Mouse (Mus musculus): ENCODE measurements around the gene Tspan14. TPM values are rescaled to one million over a fixed set of nuclear protein-coding genes. Genes with fewer than 3 reads are reported as not detected.

The Tspan14 gene
- polyA plus RNA-seq, 1 experiment from 2014 or later: 43.4 TPM

DNA sequence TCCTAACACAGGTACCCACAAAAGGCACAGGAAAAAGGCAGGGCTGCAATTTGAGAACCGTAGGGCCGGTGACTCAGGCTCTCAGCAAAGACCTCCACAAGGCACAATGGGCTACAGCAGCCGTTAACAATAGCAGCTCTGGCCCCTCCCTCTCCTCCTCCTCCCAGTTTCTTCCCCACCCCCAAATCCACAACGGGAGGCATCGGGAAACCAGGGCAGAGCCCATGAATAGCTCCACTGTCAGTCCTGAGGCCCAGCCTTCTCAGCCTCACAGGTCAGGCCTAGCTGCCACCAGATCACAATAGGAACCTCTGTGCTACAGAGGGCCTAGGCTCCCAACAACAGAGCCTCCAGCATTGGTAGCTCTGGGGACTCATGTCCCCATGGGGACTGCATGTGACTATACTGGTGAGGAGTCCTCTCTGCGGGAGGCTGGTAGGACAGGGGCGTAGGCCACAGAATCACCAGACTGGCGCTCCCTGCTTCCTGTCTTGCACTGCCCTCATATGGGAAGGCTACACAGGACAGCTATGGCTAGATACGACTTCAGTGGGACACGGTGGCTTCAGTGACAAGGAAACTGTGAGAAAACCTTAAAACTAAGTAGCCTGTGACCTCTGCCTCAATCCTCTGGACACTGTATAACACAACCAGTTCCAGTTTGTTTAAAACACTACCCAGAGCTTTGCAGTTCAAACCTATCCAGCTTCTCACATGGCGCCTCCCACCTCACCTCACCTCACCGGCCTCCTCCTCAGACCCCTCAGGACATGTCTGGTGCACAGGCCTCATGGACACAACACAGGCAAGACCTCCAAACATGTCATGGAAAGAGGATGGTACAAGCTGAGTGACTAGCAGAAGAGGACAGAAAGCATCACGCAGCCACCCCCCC lies 10.1 kb downstream of the Tspan14 start:
- H3K4me1 ChIP-seq (ENCODE audit: control insufficient read depth in 2 of 2, insufficient read depth in 2 of 2, low read length in 2 of 2): peaks cover 40 to 58% of the 10 kb centered on the region in 2 experiments
- ATAC-seq (ENCODE audit: insufficient number of reproducible peaks, insufficient read depth, low FRiP score, low read depth): peak; percentile 73
- H3K9me3 ChIP-seq (ENCODE audit: control insufficient read depth, low read length): no peaks in the 10 kb centered on the region
- no peak overlapping the region for H3K4me3 ChIP-seq (ENCODE audit: control insufficient read depth in 1 of 2, insufficient read depth in 1 of 2, low read depth in 1 of 2, low read length in 2 of 2)
- H3K9ac ChIP-seq (ENCODE audit: low read length): peak overlapping the region; percentile 61
- H3K27ac ChIP-seq (replicated peaks in 1 of 2; ENCODE audit: control insufficient read depth in 1 of 2, insufficient read depth in 1 of 2, low read depth in 2 of 2, low read length in 2 of 2): peak overlapping the region; percentile 75 to 86
- H3K36me3 ChIP-seq (ENCODE audit: control insufficient read depth, insufficient read depth, low read length): no peaks in the 10 kb centered on the region
- peak overlapping the region; percentile 49 for H3K4me2 ChIP-seq (ENCODE audit: low read length)
- H3K27me3 ChIP-seq (ENCODE audit: control insufficient read depth, insufficient read depth, low read length): no peaks in the 10 kb centered on the region
- WGBS: 33% methylated on average over 13 of the region's 13 CpGs

GRCm38 (mm10) chr14:40955596-40956251 lies 10.9 kb downstream of the Tspan14 start:
- H3K36me3 ChIP-seq (ENCODE audit: control insufficient read depth, insufficient read depth, low read length): no peaks in the 10 kb centered on the region
- H3K4me2 ChIP-seq (ENCODE audit: low read length): peak overlapping the region; percentile 49
- WGBS: 26% methylated on average over 10 of the region's 10 CpGs
- peak; percentile 15; the same call in 1 of the 2 replicates for ATAC-seq (ENCODE audit: insufficient number of reproducible peaks, insufficient read depth, low FRiP score, low read depth)
- peak overlapping the region; percentile 75 to 86 for H3K27ac ChIP-seq (replicated peaks in 1 of 2; ENCODE audit: control insufficient read depth in 1 of 2, insufficient read depth in 1 of 2, low read depth in 2 of 2, low read length in 2 of 2)
- peaks cover 40 to 59% of the 10 kb centered on the region in 2 experiments for H3K4me1 ChIP-seq (ENCODE audit: control insufficient read depth in 2 of 2, insufficient read depth in 2 of 2, low read length in 2 of 2)
- peak overlapping the region; percentile 61 for H3K9ac ChIP-seq (ENCODE audit: low read length)
- H3K9me3 ChIP-seq (ENCODE audit: control insufficient read depth, low read length): no peaks in the 10 kb centered on the region
- H3K27me3 ChIP-seq (ENCODE audit: control insufficient read depth, insufficient read depth, low read length): no peaks in the 10 kb centered on the region
- no peak overlapping the region for H3K4me3 ChIP-seq (ENCODE audit: control insufficient read depth in 1 of 2, insufficient read depth in 1 of 2, low read depth in 1 of 2, low read length in 2 of 2)

- no peaks in the 10 kb centered on the region for H3K36me3 ChIP-seq (ENCODE audit: control insufficient read depth, insufficient read depth, low read length)
- H3K27ac ChIP-seq (replicated peaks in 1 of 2; ENCODE audit: control insufficient read depth in 1 of 2, insufficient read depth in 1 of 2, low read depth in 2 of 2, low read length in 2 of 2): peak overlapping the region; percentile 75 to 86; a peak in 3 of 4 replicates
- peak overlapping the region; percentile 49 for H3K4me2 ChIP-seq (ENCODE audit: low read length)
- no peaks in the 10 kb centered on the region for H3K9me3 ChIP-seq (ENCODE audit: control insufficient read depth, low read length)
- H3K4me3 ChIP-seq (ENCODE audit: control insufficient read depth in 1 of 2, insufficient read depth in 1 of 2, low read depth in 1 of 2, low read length in 2 of 2): no peak overlapping the region
- WGBS: 60% methylated on average over 1 of the region's 1 CpGs
- no peak for ATAC-seq (ENCODE audit: insufficient number of reproducible peaks, insufficient read depth, low FRiP score, low read depth)
- H3K4me1 ChIP-seq (ENCODE audit: control insufficient read depth in 2 of 2, insufficient read depth in 2 of 2, low read length in 2 of 2): peaks cover 38 to 60% of the 10 kb centered on the region in 2 experiments
- H3K9ac ChIP-seq (ENCODE audit: low read length): no peak overlapping the region
- H3K27me3 ChIP-seq (ENCODE audit: control insufficient read depth, insufficient read depth, low read length): no peaks in the 10 kb centered on the region
Observed at GRCm38 (mm10) chr14:40955146-40955545, 11.5 kb downstream of the Tspan14 start.

DNA sequence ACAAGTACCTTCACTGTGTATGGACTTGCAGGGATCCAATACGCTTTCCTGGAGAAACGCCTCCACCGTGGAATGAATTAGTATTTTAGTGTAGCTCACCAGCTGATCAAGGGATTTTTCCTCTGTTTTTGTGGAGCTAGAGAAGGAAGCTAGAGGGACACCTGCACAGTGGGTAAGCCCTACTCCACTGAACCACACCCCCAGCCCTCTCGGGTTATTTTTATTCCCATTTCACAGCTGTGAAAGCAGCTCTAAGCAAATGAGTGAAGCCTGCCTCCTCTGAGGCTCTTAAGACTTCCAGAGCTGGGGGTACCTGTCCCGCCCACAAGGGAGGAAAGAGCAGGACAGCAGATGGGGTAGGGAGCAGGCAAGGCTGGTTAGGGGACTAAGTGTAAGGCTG lies 13.2 kb downstream of the Tspan14 start:
- no peaks in the 10 kb centered on the region for H3K27me3 ChIP-seq (ENCODE audit: control insufficient read depth, insufficient read depth, low read length)
- 75% methylated on average over 5 of the region's 5 CpGs for WGBS
- H3K4me1 ChIP-seq (ENCODE audit: control insufficient read depth in 2 of 2, insufficient read depth in 2 of 2, low read length in 2 of 2): peaks cover 27 to 43% of the 10 kb centered on the region in 2 experiments
- H3K4me2 ChIP-seq (ENCODE audit: low read length): no peak overlapping the region
- no peak overlapping the region for H3K9ac ChIP-seq (ENCODE audit: low read length)
- no peak overlapping the region for H3K27ac ChIP-seq (replicated peaks in 1 of 2; ENCODE audit: control insufficient read depth in 1 of 2, insufficient read depth in 1 of 2, low read depth in 2 of 2, low read length in 2 of 2)
- H3K9me3 ChIP-seq (ENCODE audit: control insufficient read depth, low read length): no peaks in the 10 kb centered on the region
- no peak for ATAC-seq (ENCODE audit: insufficient number of reproducible peaks, insufficient read depth, low FRiP score, low read depth)
- H3K4me3 ChIP-seq (ENCODE audit: control insufficient read depth in 1 of 2, insufficient read depth in 1 of 2, low read depth in 1 of 2, low read length in 2 of 2): no peak overlapping the region
- no peaks in the 10 kb centered on the region for H3K36me3 ChIP-seq (ENCODE audit: control insufficient read depth, insufficient read depth, low read length)

- Histone ChIP-seq H3K4me1 (ENCODE audit: control insufficient read depth in 2 of 2, insufficient read depth in 2 of 2, low read length in 2 of 2) (peaks cover 28 to 43% of the 10 kb centered on the region in 2 experiments), H3K27me3 (ENCODE audit: control insufficient read depth, insufficient read depth, low read length) (no peaks in the 10 kb centered on the region), H3K9me3 (ENCODE audit: control insufficient read depth, low read length) (no peaks in the 10 kb centered on the region), H3K27ac (replicated peaks in 1 of 2; ENCODE audit: control insufficient read depth in 1 of 2, insufficient read depth in 1 of 2, low read depth in 2 of 2, low read length in 2 of 2) (no peak overlapping the region), H3K4me3 (ENCODE audit: control insufficient read depth in 1 of 2, insufficient read depth in 1 of 2, low read depth in 1 of 2, low read length in 2 of 2) (no peak overlapping the region), H3K4me2 (ENCODE audit: low read length) (no peak overlapping the region), H3K9ac (ENCODE audit: low read length) (no peak overlapping the region), H3K36me3 (ENCODE audit: control insufficient read depth, insufficient read depth, low read length) (no peaks in the 10 kb centered on the region)
- no peak for ATAC-seq (ENCODE audit: insufficient number of reproducible peaks, insufficient read depth, low FRiP score, low read depth)
- 67% methylated on average over 2 of the region's 2 CpGs for WGBS
Observed at GRCm38 (mm10) chr14:40952715-40953114, 13.9 kb downstream of the Tspan14 start.

DNA sequence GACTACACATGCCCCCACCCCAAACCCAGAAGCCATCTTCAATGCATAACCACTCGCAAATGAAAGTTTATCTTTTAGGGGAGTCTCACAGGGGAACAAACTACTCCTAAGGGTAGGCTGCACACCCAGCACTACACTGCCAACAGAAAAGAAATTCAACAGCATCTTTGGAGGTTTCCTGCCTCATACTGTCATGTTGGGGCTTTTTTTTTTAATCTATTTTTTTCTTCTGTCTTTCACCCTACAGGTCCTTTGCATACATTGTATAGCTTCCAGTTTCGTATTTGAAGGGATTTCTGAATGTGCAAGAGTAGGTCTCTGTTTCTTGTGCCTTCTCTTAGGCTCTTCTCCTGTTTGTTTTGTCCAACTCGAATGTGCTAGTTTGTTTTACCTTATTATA lies 14.3 kb downstream of the Tspan14 start:
- WGBS: 78% methylated on average over 3 of the region's 3 CpGs
- no peak overlapping the region for H3K4me3 ChIP-seq (ENCODE audit: control insufficient read depth in 1 of 2, insufficient read depth in 1 of 2, low read depth in 1 of 2, low read length in 2 of 2)
- no peak overlapping the region for H3K27ac ChIP-seq (replicated peaks in 1 of 2; ENCODE audit: control insufficient read depth in 1 of 2, insufficient read depth in 1 of 2, low read depth in 2 of 2, low read length in 2 of 2)
- no peaks in the 10 kb centered on the region for H3K27me3 ChIP-seq (ENCODE audit: control insufficient read depth, insufficient read depth, low read length)
- H3K4me2 ChIP-seq (ENCODE audit: low read length): no peak overlapping the region
- no peak overlapping the region for H3K9ac ChIP-seq (ENCODE audit: low read length)
- H3K4me1 ChIP-seq (ENCODE audit: control insufficient read depth in 2 of 2, insufficient read depth in 2 of 2, low read length in 2 of 2): peaks cover 31 to 43% of the 10 kb centered on the region in 2 experiments
- no peak for ATAC-seq (ENCODE audit: insufficient number of reproducible peaks, insufficient read depth, low FRiP score, low read depth)
- no peaks in the 10 kb centered on the region for H3K9me3 ChIP-seq (ENCODE audit: control insufficient read depth, low read length)
- no peaks in the 10 kb centered on the region for H3K36me3 ChIP-seq (ENCODE audit: control insufficient read depth, insufficient read depth, low read length)

DNA sequence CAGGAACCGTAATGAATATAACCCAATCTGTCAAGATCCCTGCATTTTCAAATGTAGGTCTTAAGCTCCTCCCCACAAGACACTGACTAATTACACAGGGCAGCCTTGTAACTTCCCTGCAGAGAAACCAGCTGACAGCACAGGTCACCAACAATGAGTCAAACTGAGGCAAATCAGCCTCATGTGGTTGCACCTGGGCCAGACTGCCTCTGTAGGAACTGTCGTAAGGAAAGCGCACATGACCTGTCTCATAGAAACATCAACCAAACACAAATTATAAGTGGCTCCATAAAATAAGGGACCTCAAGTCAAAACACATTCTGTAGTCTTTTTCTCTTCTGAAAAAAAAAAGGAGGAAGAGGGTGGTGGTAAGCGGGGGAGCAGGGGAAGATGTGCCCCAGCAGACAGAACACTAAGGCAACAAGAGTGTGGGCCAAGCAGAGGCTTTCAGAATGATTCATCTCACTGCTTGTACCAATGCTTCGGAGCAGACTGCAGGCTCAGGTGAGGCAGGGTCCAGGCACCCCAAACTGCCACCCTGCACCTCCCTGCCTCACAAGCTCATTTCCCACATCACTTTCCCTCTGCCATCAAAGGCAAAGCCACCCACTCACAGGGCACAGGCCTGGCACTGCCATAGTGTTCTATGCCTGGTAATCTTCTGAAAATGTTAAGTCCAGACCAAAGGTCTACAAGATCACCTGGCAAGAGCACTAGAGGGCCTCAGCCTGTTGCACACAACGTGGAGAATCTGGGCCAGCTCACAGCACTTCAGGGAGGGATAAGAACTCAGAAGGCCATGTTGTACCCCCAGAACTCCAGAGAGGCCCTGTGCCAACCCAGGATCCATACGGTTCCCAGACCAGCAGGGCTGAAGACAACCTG lies 16.6 kb downstream of the Tspan14 start:
- no peaks in the 10 kb centered on the region for H3K36me3 ChIP-seq (ENCODE audit: control insufficient read depth, insufficient read depth, low read length)
- ATAC-seq (ENCODE audit: insufficient number of reproducible peaks, insufficient read depth, low FRiP score, low read depth): no peak
- H3K4me2 ChIP-seq (ENCODE audit: low read length): no peak overlapping the region
- H3K4me3 ChIP-seq (ENCODE audit: control insufficient read depth in 1 of 2, insufficient read depth in 1 of 2, low read depth in 1 of 2, low read length in 2 of 2): no peak overlapping the region
- no peaks in the 10 kb centered on the region for H3K27me3 ChIP-seq (ENCODE audit: control insufficient read depth, insufficient read depth, low read length)
- H3K4me1 ChIP-seq (ENCODE audit: control insufficient read depth in 2 of 2, insufficient read depth in 2 of 2, low read length in 2 of 2): peaks cover 12 to 22% of the 10 kb centered on the region in 2 experiments
- no peak overlapping the region for H3K9ac ChIP-seq (ENCODE audit: low read length)
- no peaks in the 10 kb centered on the region for H3K9me3 ChIP-seq (ENCODE audit: control insufficient read depth, low read length)
- H3K27ac ChIP-seq (replicated peaks in 1 of 2; ENCODE audit: control insufficient read depth in 1 of 2, insufficient read depth in 1 of 2, low read depth in 2 of 2, low read length in 2 of 2): 0 out of 4 replicates have a peak overlapping the region, but pooled peaks of 1 of the 2 experiments have one; percentile 24
- WGBS: 81% methylated on average over 7 of the region's 7 CpGs

All from heart, embryonic 14.5 days (tissue).